Mouse (Mus musculus): ENCODE data around the gene Tgfbr2.

DNA sequence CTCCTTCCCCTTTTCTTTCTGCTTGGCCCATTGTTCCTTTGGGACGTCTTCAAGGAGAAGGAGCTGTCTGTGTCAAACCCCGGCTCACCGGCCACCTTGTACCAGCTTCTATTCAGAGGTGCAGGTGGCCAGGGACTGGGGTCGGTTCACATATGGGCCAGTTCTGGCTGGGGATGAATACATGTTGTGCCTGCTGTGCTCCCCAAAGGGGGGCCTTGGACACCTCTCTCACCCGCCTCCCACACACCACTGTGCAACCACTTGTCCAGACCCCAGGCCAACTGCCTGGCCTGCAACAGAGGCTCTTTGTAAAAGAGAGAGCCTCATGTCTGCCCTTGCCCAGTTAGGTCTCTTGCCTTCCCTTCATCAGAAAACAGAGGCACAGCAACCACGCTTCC lies 75.6 kb downstream of the Tgfbr2 start:
- TF ChIP-seq TCF3 (IDR thresholded peaks at IDR 0.05; ENCODE audit: insufficient read length, low read depth) (no peak), POLR2A (IDR thresholded peaks at IDR 0.05; ENCODE audit: insufficient read length, low read depth) (no peak)
